Mouse (Mus musculus) heart, embryonic 12.5 days (tissue): ENCODE measurements around the gene Susd3. TPM values are rescaled to one million over a fixed set of nuclear protein-coding genes. Genes with fewer than 3 reads are reported as not detected.

Source experiments
- ATAC-seq: fragments of 200-750 bp; cut with Nextera tagmentation; 2 replicates; pipeline ENCODE4 v1.8.0; 2017; ENCODE audit warnings: moderate TSS enrichment, moderate library complexity; ENCODE audit not compliant: insufficient number of reproducible peaks, low FRiP score
- H3K27ac ChIP-seq: fragments of 300-500 bp; sonication (generic); 2 replicates; pipeline ENCODE4 v1.5.1; 2016; ENCODE audit warnings: mild to moderate bottlenecking, moderate library complexity; ENCODE audit not compliant: poor library complexity, severe bottlenecking
- H3K27me3 ChIP-seq: fragments of 300-500 bp; sonication (generic); replicated peaks from 2 replicates; pipeline ENCODE4 v1.6.1; 2016; ENCODE audit warnings: mild to moderate bottlenecking, moderate library complexity
- H3K36me3 ChIP-seq: fragments of 300-500 bp; sonication (generic); 2 replicates; pipeline ENCODE4 v1.6.1; 2016; ENCODE audit warnings: mild to moderate bottlenecking, moderate library complexity
- H3K4me1 ChIP-seq: fragments of 300-500 bp; sonication (generic); replicated peaks from 2 replicates; pipeline ENCODE4 v1.6.1; 2016; ENCODE audit warnings: mild to moderate bottlenecking
- H3K4me2 ChIP-seq: fragments of 300-500 bp; sonication (generic); 2 replicates; pipeline ENCODE4 v1.6.1; 2016; ENCODE audit warnings: mild to moderate bottlenecking, moderate library complexity
- H3K4me3 ChIP-seq: fragments of 300-500 bp; sonication (generic); 2 replicates; pipeline ENCODE4 v1.5.1; 2016; ENCODE audit warnings: mild to moderate bottlenecking
- H3K9ac ChIP-seq: fragments of 300-500 bp; sonication (generic); 2 replicates; pipeline ENCODE4 v1.6.1; 2016; ENCODE audit warnings: mild to moderate bottlenecking, moderate library complexity
- H3K9me3 ChIP-seq: fragments of 300-500 bp; sonication (generic); replicated peaks from 2 replicates; pipeline ENCODE4 v1.6.1; 2016; ENCODE audit warnings: mild to moderate bottlenecking, moderate library complexity
- whole genome bisulfite sequencing: fragments of 180-500 bp; shearing (Covaris S2); methylation state at CpG from one replicate; pipeline ENCODE4 v1.1.7; 2016; 5-methylcytosine and 5-hydroxymethylcytosine counted together
- polyA plus RNA-seq: library from polyadenylated mRNA; unstranded; fragments of >200 nt; fragmentation: Nextera tagmentation; extraction: Ambion mirVana; gene quantifications from 2 replicates; pipeline ENCODE4 v1.2.1, GENCODE M21; 2016

The Susd3 gene
- polyA plus RNA-seq, 1 experiment from 2014 or later = 0.80 TPM

- 20% methylated on average over 11 of the region's 11 CpGs for WGBS
- Histone ChIP-seq H3K4me2 (peak overlapping the region; percentile 97), H3K9ac (peak overlapping the region; percentile 81), H3K27me3 (no peaks in the 10 kb centered on the region), H3K9me3 (no peaks in the 10 kb centered on the region), H3K4me1 (peaks cover 64% of the 10 kb centered on the region), H3K4me3 (peak overlapping the region; percentile 72), H3K27ac (peak overlapping the region; percentile 45), H3K36me3 (no peaks in the 10 kb centered on the region)
- ATAC-seq = peak; percentile 5
Measured at GRCm38 (mm10) chr13:49186798-49187287, 61.7 kb downstream of the Susd3 start.

GRCm38 (mm10) chr13:49183646-49184045 is 64.9 kb downstream of the Susd3 start:
- H3K9ac ChIP-seq = 0 out of 2 replicates have a peak overlapping the region, but pooled peaks have one; percentile 26
- whole genome bisulfite sequencing = 47% methylated on average over 5 of the region's 5 CpGs
- no peaks in the 10 kb centered on the region for H3K27me3 ChIP-seq
- no peaks in the 10 kb centered on the region for H3K9me3 ChIP-seq
- H3K4me2 ChIP-seq = no peak overlapping the region
- no peaks in the 10 kb centered on the region for H3K36me3 ChIP-seq
- peaks cover 50% of the 10 kb centered on the region for H3K4me1 ChIP-seq
- no peak overlapping the region for H3K27ac ChIP-seq
- H3K4me3 ChIP-seq = no peak overlapping the region
- ATAC-seq = no peak

- WGBS = 34% methylated on average over 5 of the region's 5 CpGs
- Histone ChIP-seq H3K27ac (peak overlapping the region; percentile 14; the same call in 1 of the 2 replicates), H3K4me2 (no peak overlapping the region), H3K27me3 (no peaks in the 10 kb centered on the region), H3K36me3 (no peaks in the 10 kb centered on the region), H3K9ac (peak overlapping the region; percentile 26; the same call in 1 of the 2 replicates), H3K9me3 (no peaks in the 10 kb centered on the region), H3K4me1 (peaks cover 50% of the 10 kb centered on the region), H3K4me3 (no peak overlapping the region)
- ATAC-seq = no peak
Measured at GRCm38 (mm10) chr13:49183161-49183560, 65.3 kb downstream of the Susd3 start.

- no peak overlapping the region for H3K4me3 ChIP-seq
- WGBS = 73% methylated on average over 3 of the region's 3 CpGs
- H3K9me3 ChIP-seq = no peaks in the 10 kb centered on the region
- ATAC-seq = 0 out of 2 replicates have a peak, but pooled peaks have one; percentile 12
- no peak overlapping the region for H3K4me2 ChIP-seq
- H3K4me1 ChIP-seq = peaks cover 41% of the 10 kb centered on the region
- no peak overlapping the region for H3K9ac ChIP-seq
- H3K27ac ChIP-seq = no peak overlapping the region
- H3K27me3 ChIP-seq = no peaks in the 10 kb centered on the region
- H3K36me3 ChIP-seq = no peaks in the 10 kb centered on the region
Measured at GRCm38 (mm10) chr13:49181411-49181984, 67.0 kb downstream of the Susd3 start.

- no peaks in the 10 kb centered on the region for H3K36me3 ChIP-seq
- H3K27ac ChIP-seq = no peak overlapping the region
- ATAC-seq = no peak
- no peak overlapping the region for H3K9ac ChIP-seq
- no peak overlapping the region for H3K4me3 ChIP-seq
- WGBS = 50% methylated on average over 1 of the region's 1 CpGs
- no peaks in the 10 kb centered on the region for H3K9me3 ChIP-seq
- no peak overlapping the region for H3K4me2 ChIP-seq
- H3K4me1 ChIP-seq = peaks cover 39% of the 10 kb centered on the region
- H3K27me3 ChIP-seq = no peaks in the 10 kb centered on the region; the same call in 1 of the 2 replicates
Measured at GRCm38 (mm10) chr13:49180691-49181090, 67.8 kb downstream of the Susd3 start.

Other genes starting within 250 kb of the Susd3 start
- 0.89 and 1.4 TPM in 2 replicates for gene Wnk2, start 100.7 kb downstream of the Susd3 start, polyA plus RNA-seq
- 51.0 and 55.8 TPM in 2 replicates for gene Ninj1, start 61.2 kb downstream of the Susd3 start, polyA plus RNA-seq
- 76.4 and 81.2 TPM in 2 replicates for gene Card19, start 32.7 kb downstream of the Susd3 start, polyA plus RNA-seq
- 0.13 and 0.15 TPM in 2 replicates for gene Fgd3, start 71.6 kb upstream of the Susd3 start, polyA plus RNA-seq
- 53.5 and 54.0 TPM in 2 replicates for gene Bicd2, start 92.9 kb upstream of the Susd3 start, polyA plus RNA-seq
- 13.1 and 14.0 TPM in 2 replicates for gene Ippk, start 172.5 kb upstream of the Susd3 start, polyA plus RNA-seq
- gene Tes3-ps, start 244.6 kb upstream of the Susd3 start, polyA plus RNA-seq = 0.88 and 0.92 TPM in 2 replicates